Mouse (Mus musculus): ENCODE results near the gene Cnbd2. TPM values are rescaled to one million over a fixed set of nuclear protein-coding genes. Genes with fewer than 3 reads are reported as not detected.

Gene Cnbd2
- polyA plus RNA-seq, 1 experiment from 2014 or later, result 2.2 TPM

DNA sequence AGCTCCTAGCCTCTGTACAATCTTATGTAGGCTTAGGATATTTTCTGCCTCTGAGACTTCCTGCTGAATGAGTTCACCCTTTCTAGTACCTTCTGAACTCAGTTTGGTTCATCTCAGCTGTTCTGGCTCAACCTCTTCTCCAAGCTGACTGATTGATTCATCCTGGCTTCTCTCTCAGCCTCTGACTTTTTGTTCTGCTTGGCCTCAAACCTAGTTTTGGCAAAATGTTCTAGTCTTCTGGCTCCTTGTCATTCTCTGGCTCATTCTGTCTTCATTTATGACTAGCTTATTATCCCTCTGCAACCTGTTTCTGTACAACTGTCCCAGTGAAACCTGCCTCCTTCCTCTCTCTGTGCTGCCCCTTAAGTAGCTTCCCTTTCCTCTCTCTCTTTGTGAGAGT lies 6.4 kb downstream of the Cnbd2 start:
- H3K4me2 ChIP-seq (ENCODE audit: low read depth, low read length), result no peak overlapping the region
- no peak for ATAC-seq (replicated peaks; ENCODE audit: extremely low read depth, insufficient read depth, low FRiP score)
- H3K4me1 ChIP-seq (ENCODE audit: control insufficient read depth, insufficient read depth, low read length), result no peaks in the 10 kb centered on the region
- H3K9me3 ChIP-seq (replicated peaks; ENCODE audit: control insufficient read depth, low read length), result 0 out of 2 replicates have a peak, but pooled peaks cover 3% of the 10 kb centered on the region
- no peak overlapping the region for H3K27ac ChIP-seq (ENCODE audit: low read length)
- H3K4me3 ChIP-seq (ENCODE audit: low read length), result no peak overlapping the region
- H3K9ac ChIP-seq (ENCODE audit: low read length), result no peak overlapping the region
- H3K27me3 ChIP-seq (ENCODE audit: control insufficient read depth, insufficient read depth, low read length), result no peaks in the 10 kb centered on the region
- 0 out of 2 replicates have a peak, but pooled peaks cover 5% of the 10 kb centered on the region for H3K36me3 ChIP-seq (ENCODE audit: control insufficient read depth, insufficient read depth)

DNA sequence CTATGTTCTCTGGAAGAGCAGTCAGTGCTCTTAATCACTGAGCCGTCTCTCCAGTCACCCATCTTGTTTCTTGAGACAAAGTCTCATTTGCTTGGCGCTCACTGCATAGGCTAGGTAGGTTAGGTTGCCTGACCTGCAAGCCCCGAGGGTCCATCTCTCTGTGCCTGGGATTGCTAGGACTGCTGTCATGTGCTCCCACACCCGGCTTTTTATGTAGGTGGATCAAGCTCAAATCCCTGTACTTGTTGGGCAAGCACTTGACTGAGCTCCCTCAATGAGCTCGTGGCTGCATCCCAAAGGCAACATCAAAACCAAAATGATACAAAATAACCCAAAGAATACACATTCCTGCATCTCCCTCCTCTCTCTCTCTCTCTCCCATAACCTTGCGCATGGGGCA lies 9.4 kb downstream of the Cnbd2 start:
- H3K4me1 ChIP-seq (ENCODE audit: control insufficient read depth, insufficient read depth, low read length), result peaks cover 10% of the 10 kb centered on the region
- no peak for ATAC-seq (replicated peaks; ENCODE audit: extremely low read depth, insufficient read depth, low FRiP score)
- no peak overlapping the region for H3K27ac ChIP-seq (ENCODE audit: low read length)
- WGBS, result 89% methylated on average over 6 of the region's 6 CpGs
- H3K36me3 ChIP-seq (ENCODE audit: control insufficient read depth, insufficient read depth), result no peaks in the 10 kb centered on the region
- H3K4me2 ChIP-seq (ENCODE audit: low read depth, low read length), result no peak overlapping the region
- H3K27me3 ChIP-seq (ENCODE audit: control insufficient read depth, insufficient read depth, low read length), result no peaks in the 10 kb centered on the region
- H3K9ac ChIP-seq (ENCODE audit: low read length), result no peak overlapping the region
- H3K4me3 ChIP-seq (ENCODE audit: low read length), result no peak overlapping the region
- no peaks in the 10 kb centered on the region for H3K9me3 ChIP-seq (replicated peaks; ENCODE audit: control insufficient read depth, low read length)

DNA sequence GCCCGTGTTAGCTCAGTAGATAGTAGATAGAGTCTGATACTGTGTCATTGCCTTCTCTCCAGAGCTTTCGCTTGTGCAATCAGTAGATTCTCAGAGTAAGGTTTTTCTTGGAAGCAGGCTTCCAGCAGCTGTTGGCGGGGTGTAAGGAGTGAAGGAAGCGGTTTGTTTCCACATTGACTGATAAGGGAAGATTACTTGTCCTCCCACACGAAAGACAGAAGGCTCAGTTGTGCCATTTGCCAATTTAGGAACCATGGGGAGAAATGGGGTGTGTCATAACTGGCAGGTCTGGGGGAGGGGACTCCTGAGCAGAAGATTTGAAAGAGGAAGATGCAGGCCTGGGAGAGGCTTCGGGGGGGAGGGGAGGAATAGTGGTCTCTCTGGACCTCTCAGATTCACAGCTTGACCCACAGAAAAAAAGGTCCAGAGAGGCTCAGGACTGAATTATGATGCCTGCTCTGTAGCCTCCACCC lies 12.1 kb downstream of the Cnbd2 start:
- H3K4me3 ChIP-seq (ENCODE audit: low read length), result no peak overlapping the region
- no peaks in the 10 kb centered on the region for H3K36me3 ChIP-seq (ENCODE audit: control insufficient read depth, insufficient read depth)
- H3K4me1 ChIP-seq (ENCODE audit: control insufficient read depth, insufficient read depth, low read length), result peaks cover 10% of the 10 kb centered on the region
- peak; percentile 82 for ATAC-seq (replicated peaks; ENCODE audit: extremely low read depth, insufficient read depth, low FRiP score)
- H3K27ac ChIP-seq (ENCODE audit: low read length), result peak overlapping the region; percentile 72
- 27% methylated on average over 6 of the region's 6 CpGs for whole genome bisulfite sequencing
- H3K4me2 ChIP-seq (ENCODE audit: low read depth, low read length), result peak overlapping the region; percentile 38
- no peaks in the 10 kb centered on the region for H3K9me3 ChIP-seq (replicated peaks; ENCODE audit: control insufficient read depth, low read length)
- H3K9ac ChIP-seq (ENCODE audit: low read length), result peak overlapping the region; percentile 33; the same call in 1 of the 2 replicates
- no peaks in the 10 kb centered on the region for H3K27me3 ChIP-seq (ENCODE audit: control insufficient read depth, insufficient read depth, low read length)

DNA sequence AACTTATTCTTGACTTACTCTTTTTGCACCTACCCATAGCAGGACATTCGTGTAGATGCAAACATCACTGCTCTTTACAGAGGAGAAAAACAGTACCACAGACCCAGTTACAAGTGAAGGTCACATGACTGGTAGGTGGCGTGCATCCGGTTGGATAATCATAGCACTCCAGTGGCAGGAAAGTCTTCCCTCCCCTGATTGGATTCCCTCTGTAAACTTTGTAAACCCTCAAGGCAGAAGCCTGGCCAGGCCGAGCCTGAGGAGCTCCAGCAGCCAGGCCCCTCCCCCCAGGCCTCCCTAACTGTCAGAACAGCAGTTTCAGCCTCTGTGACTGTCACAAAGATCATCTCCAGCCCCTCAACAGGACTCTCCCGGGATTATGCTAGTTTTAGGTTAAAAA lies 12.6 kb downstream of the Cnbd2 start:
- no peaks in the 10 kb centered on the region for H3K9me3 ChIP-seq (replicated peaks; ENCODE audit: control insufficient read depth, low read length)
- peaks cover 10% of the 10 kb centered on the region for H3K4me1 ChIP-seq (ENCODE audit: control insufficient read depth, insufficient read depth, low read length)
- H3K4me2 ChIP-seq (ENCODE audit: low read depth, low read length), result peak overlapping the region; percentile 38
- no peaks in the 10 kb centered on the region for H3K36me3 ChIP-seq (ENCODE audit: control insufficient read depth, insufficient read depth)
- no peak overlapping the region for H3K4me3 ChIP-seq (ENCODE audit: low read length)
- H3K27ac ChIP-seq (ENCODE audit: low read length), result peak overlapping the region; percentile 72
- peak; percentile 75; the same call in 1 of the 2 replicates for ATAC-seq (replicated peaks; ENCODE audit: extremely low read depth, insufficient read depth, low FRiP score)
- peak overlapping the region; percentile 33; the same call in 1 of the 2 replicates for H3K9ac ChIP-seq (ENCODE audit: low read length)
- no peaks in the 10 kb centered on the region for H3K27me3 ChIP-seq (ENCODE audit: control insufficient read depth, insufficient read depth, low read length)
- WGBS, result 12% methylated on average over 5 of the region's 5 CpGs

DNA sequence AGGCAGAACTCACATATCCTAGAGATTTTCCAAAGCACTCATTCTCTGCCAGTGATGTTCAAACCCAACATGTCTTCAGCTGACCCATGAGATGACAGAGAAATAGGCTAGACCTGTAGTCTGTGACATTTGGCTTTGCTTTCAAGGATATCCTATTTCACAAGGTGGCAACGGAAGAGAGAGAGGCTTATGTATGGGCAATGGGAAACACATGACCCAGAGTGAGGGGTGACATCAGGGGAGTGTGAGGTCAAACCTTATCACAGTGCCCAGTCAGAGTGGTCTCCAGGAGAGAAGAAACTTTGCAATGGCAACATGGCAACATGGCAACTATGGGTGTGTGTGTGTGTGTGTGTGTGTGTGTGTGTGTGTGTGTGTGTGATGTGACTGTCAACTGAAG lies 18.6 kb downstream of the Cnbd2 start:
- no peak for ATAC-seq (replicated peaks; ENCODE audit: extremely low read depth, insufficient read depth, low FRiP score)
- H3K9me3 ChIP-seq (replicated peaks; ENCODE audit: control insufficient read depth, low read length), result no peaks in the 10 kb centered on the region
- H3K4me3 ChIP-seq (ENCODE audit: low read length), result no peak overlapping the region
- no peaks in the 10 kb centered on the region for H3K27me3 ChIP-seq (ENCODE audit: control insufficient read depth, insufficient read depth, low read length)
- WGBS, result 68% methylated on average over 1 of the region's 1 CpGs
- H3K4me1 ChIP-seq (ENCODE audit: control insufficient read depth, insufficient read depth, low read length), result no peaks in the 10 kb centered on the region
- H3K4me2 ChIP-seq (ENCODE audit: low read depth, low read length), result no peak overlapping the region
- no peak overlapping the region for H3K27ac ChIP-seq (ENCODE audit: low read length)
- no peaks in the 10 kb centered on the region for H3K36me3 ChIP-seq (ENCODE audit: control insufficient read depth, insufficient read depth)
- no peak overlapping the region for H3K9ac ChIP-seq (ENCODE audit: low read length)

DNA sequence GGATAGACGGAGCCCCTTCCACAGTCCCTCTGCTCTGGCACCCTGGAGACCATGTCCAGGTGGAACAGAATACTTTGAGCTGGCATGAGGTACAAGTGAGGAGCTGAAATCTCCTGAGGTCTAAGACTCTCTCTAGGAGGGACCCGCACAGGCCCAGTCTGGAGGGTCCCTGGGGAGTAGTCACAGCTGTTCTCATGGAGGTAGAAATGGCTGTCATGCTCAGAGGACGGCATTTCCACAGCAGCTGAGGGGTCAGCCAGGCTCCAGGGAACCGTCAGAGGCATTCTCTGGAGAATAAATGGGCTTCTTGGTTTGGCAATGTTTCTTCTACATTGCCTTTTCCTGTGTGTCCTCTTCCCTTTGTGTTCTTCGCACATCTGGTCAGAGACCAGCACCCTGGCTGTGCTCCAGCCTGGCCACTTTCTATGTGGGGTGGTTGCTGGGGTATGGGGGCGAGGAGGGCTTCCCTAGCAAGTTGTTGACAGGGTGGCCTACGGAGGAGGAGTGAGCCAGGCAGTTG lies 19.4 kb downstream of the Cnbd2 start:
- H3K4me2 ChIP-seq (ENCODE audit: low read depth, low read length), result no peak overlapping the region
- no peak overlapping the region for H3K27ac ChIP-seq (ENCODE audit: low read length)
- no peaks in the 10 kb centered on the region for H3K27me3 ChIP-seq (ENCODE audit: control insufficient read depth, insufficient read depth, low read length)
- H3K36me3 ChIP-seq (ENCODE audit: control insufficient read depth, insufficient read depth), result no peaks in the 10 kb centered on the region
- no peak overlapping the region for H3K9ac ChIP-seq (ENCODE audit: low read length)
- no peak for ATAC-seq (replicated peaks; ENCODE audit: extremely low read depth, insufficient read depth, low FRiP score)
- WGBS, result 69% methylated on average over 7 of the region's 7 CpGs
- H3K9me3 ChIP-seq (replicated peaks; ENCODE audit: control insufficient read depth, low read length), result no peaks in the 10 kb centered on the region
- no peaks in the 10 kb centered on the region for H3K4me1 ChIP-seq (ENCODE audit: control insufficient read depth, insufficient read depth, low read length)
- no peak overlapping the region for H3K4me3 ChIP-seq (ENCODE audit: low read length)

DNA sequence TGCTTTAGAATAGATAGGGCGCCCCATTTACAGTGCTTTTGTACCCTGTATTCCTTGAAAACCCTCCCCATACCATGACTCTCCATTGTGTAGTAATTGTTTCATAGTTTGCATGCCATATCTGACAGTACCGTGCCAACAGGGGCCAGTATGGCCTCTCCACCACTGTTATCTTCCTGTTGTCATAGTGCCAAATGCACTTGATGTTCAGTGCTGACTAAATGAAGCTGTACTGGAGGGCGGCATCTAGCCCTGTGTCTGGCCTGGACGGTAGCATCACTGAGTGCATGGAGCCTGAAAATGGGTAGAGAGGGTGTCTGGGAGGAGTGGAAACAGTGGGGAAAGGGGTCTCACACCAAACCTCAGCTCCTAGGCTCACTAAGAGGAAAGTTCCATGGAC lies 28.0 kb downstream of the Cnbd2 start:
- Histone ChIP-seq H3K9ac (ENCODE audit: low read length) (no peak overlapping the region), H3K27me3 (ENCODE audit: control insufficient read depth, insufficient read depth, low read length) (no peaks in the 10 kb centered on the region), H3K4me2 (ENCODE audit: low read depth, low read length) (no peak overlapping the region), H3K36me3 (ENCODE audit: control insufficient read depth, insufficient read depth) (no peaks in the 10 kb centered on the region), H3K9me3 (replicated peaks; ENCODE audit: control insufficient read depth, low read length) (no peaks in the 10 kb centered on the region), H3K4me3 (ENCODE audit: low read length) (no peak overlapping the region), H3K4me1 (ENCODE audit: control insufficient read depth, insufficient read depth, low read length) (no peaks in the 10 kb centered on the region), H3K27ac (ENCODE audit: low read length) (no peak overlapping the region)
- ATAC-seq (replicated peaks; ENCODE audit: extremely low read depth, insufficient read depth, low FRiP score), result no peak
- 58% methylated on average over 4 of the region's 4 CpGs for WGBS

DNA sequence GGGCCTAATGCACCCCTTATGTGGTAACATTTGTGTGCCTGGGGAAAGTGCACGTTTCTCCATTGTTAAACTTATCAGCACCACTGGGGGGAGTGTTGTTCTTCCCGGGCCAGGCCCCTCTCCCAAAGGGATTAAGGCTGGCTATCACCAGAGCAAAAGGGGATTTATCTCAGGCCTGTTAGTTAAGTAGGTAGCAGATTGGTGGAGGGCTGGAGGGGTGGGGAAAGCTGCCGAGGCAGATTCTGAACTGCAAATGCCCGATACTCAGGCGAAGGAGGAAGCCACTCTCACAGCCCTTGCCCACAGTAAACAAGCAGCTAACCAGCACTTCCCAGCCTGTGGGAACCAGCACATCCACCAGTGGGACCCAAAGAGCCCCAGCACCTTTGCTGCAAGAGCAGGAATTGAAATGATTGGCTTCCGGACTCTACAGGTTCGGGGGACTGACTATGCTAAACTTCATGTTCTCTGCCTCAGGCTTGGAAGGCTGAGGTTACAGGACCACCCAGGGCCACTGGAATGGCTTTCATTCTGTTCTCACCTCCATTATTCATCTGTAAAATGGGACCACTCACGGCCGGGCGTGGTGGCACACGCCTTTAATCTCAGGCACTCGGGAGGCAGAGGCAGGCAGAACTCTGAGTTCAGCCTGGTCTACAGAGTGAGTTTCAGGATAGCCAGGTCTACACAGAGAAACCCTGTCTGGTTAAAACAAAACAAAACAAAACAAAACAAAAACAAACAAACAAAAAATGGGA lies 32.9 kb downstream of the Cnbd2 start:
- H3K27me3 ChIP-seq (ENCODE audit: control insufficient read depth, insufficient read depth, low read length), result no peaks in the 10 kb centered on the region
- H3K4me2 ChIP-seq (ENCODE audit: low read depth, low read length), result no peak overlapping the region
- no peak overlapping the region for H3K9ac ChIP-seq (ENCODE audit: low read length)
- no peak overlapping the region for H3K4me3 ChIP-seq (ENCODE audit: low read length)
- WGBS, result 50% methylated on average over 12 of the region's 12 CpGs
- no peaks in the 10 kb centered on the region for H3K4me1 ChIP-seq (ENCODE audit: control insufficient read depth, insufficient read depth, low read length)
- no peaks in the 10 kb centered on the region for H3K9me3 ChIP-seq (replicated peaks; ENCODE audit: control insufficient read depth, low read length)
- H3K36me3 ChIP-seq (ENCODE audit: control insufficient read depth, insufficient read depth), result no peaks in the 10 kb centered on the region
- H3K27ac ChIP-seq (ENCODE audit: low read length), result no peak overlapping the region
- peak; percentile 59; the same call in 1 of the 2 replicates for ATAC-seq (replicated peaks; ENCODE audit: extremely low read depth, insufficient read depth, low FRiP score)

DNA sequence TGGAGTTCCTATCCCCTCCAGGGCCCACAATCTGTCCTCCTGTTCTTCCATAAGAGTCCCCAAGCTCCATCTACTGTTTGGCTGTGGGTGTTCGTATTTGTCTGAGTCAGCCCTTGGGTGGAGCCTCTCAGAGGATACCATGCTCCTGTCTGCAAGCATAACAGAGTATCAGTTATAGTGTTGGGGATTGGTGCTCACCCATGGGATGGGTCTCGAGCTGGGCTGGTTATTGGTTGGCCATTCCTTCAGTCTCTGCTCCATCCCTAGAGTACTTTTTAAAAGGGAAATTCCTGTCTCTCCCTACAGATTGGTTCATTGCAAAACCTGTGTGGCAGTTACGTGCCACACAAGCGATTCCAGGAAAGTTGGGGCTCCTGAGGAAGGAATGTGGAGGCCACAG lies 36.7 kb downstream of the Cnbd2 start:
- Histone ChIP-seq H3K36me3 (ENCODE audit: control insufficient read depth, insufficient read depth) (no peaks in the 10 kb centered on the region), H3K4me3 (ENCODE audit: low read length) (no peak overlapping the region), H3K9ac (ENCODE audit: low read length) (no peak overlapping the region), H3K4me1 (ENCODE audit: control insufficient read depth, insufficient read depth, low read length) (no peaks in the 10 kb centered on the region), H3K27me3 (ENCODE audit: control insufficient read depth, insufficient read depth, low read length) (no peaks in the 10 kb centered on the region), H3K4me2 (ENCODE audit: low read depth, low read length) (no peak overlapping the region), H3K9me3 (replicated peaks; ENCODE audit: control insufficient read depth, low read length) (no peaks in the 10 kb centered on the region), H3K27ac (ENCODE audit: low read length) (no peak overlapping the region)
- ATAC-seq (replicated peaks; ENCODE audit: extremely low read depth, insufficient read depth, low FRiP score), result no peak
- whole genome bisulfite sequencing, result 69% methylated on average over 4 of the region's 4 CpGs
